Mouse (Mus musculus) kidney, adult 18-20 months (tissue): Measurements from ENCODE around the gene Erc2.

ENCODE experiments used
- DNase-seq: peaks from one replicate; pipeline ENCODE4 v3.0.0; 2021

Erc2 gene

DNA sequence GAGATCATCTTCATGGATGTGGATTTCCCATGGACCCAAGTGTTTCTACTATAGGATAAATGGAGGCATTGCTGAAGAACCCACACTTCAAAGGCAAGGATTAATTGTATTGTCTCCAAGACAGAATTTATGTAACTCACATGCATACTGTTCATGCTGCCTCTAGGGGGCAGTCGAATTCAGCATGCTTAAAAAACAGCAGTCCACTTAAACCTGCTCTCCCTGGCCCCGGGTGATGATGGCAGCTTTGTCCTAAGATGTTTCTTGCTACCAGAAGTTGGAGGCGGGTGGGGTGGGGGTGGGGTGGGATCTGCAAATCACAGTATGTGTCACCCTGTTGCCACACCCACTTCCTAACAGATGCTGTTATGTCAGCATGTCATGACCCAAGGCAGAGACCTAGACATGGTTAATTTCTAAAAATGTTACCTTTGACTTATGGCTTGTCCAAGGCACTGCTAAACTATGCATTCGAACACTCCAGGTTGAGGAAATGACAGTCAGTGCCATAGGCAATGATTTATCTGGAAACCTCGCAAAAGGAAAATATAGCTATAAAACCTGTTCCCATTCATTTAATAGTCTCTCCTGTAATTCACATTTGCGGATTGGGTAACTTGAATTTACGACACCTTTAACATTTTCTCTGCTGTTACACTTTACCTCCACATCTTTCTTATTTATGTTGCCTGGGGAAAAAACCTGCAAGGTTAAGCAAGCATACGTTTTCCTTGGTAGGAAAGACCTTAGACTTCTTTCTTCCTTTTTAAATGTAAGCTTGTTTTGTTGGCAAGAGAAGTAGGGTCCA lies 467.6 kb downstream of the Erc2 start:
- DNase-seq = no peak

DNA sequence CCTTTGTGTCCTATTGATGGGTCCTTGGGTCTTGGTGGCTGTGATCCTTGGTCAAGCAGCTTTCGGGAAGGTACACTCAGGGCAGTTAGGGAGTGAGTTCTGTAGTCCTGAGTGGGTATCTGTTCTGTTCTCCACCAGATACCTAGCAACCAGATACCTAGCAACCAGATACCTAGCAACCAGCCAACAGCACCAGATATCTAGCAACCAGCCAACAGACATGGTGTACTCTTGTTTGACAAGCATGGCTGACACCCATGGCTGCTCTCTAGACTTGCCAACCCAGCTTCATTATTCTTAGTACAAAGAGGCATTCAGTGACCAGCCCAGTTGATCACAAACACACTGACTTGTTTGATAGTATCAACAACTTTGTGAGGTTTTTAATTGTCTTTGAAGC lies 469.1 kb downstream of the Erc2 start:
- DNase-seq = no peak

DNA sequence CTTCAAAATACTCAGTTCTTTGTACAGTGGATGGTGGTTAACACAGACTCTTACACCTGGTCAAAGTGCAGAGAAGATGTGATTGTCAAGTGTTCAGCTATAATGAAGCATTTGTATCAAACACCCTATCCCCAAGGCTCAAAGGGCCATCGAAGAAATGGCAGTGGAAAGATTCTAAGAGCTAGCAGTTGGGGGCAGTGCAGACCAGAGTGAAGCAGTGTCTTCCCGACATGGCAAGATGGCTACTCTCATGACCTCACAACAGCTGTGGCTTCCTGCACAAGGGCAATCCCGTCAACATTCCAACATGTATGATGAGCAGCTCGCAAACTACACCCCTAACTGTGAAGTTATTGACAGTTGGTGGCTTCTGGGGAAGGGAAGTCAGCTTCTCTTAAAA lies 471.0 kb downstream of the Erc2 start:
- DNase-seq = no peak

GRCm38 (mm10) chr14:28093913-28094312 lies 471.7 kb downstream of the Erc2 start:
- DNase-seq = no peak

GRCm38 (mm10) chr14:28099084-28099483 lies 476.9 kb downstream of the Erc2 start:
- DNase-seq = no peak

GRCm38 (mm10) chr14:28113121-28113520 lies 490.9 kb downstream of the Erc2 start:
- DNase-seq = no peak

DNA sequence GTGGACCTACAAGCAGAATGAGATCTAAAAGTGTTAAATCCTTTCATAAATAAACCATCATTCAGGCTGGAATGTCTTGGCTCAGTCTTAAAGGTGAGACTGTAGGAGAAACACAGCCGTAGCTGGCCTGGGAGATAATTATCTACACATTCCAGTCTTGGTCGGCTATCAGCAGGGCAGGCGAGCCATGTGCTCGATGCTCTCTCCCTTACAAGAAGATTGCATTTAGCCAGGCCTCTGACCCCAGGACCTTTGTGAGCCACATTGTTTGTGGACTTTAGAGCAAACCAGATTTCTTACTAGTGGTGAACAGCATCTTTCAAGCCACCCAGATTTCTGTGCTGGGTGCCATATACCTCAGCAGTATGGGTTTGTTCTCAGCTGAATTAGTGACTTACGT lies 498.6 kb downstream of the Erc2 start:
- DNase-seq = no peak

- no peak for DNase-seq
These were observed 504.6 kb downstream of the Erc2 start for GRCm38 (mm10) chr14:28126842-28127241.

- no peak for DNase-seq
These were observed 506.8 kb downstream of the Erc2 start for GRCm38 (mm10) chr14:28128999-28129398.

GRCm38 (mm10) chr14:28143998-28144397 lies 521.8 kb downstream of the Erc2 start:
- DNase-seq = no peak

DNA sequence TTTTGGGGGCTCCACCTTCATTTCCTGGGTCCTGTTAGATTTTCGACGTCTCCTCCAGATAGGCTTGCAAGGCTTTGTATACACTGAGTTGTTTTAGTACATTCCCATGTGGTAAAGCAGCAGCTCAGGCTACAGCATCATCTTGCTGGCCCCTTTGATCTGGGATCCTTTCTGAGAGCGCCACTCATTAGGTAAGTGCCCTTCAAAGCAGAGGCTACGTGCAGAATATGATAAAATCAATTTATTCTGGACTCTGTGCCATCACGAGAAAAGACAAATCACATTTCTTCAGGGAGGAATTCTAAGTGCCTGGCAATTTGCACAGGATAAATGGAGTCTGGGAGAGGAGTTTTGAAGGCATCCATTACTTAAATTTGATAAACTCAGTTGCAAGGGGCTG lies 525.0 kb downstream of the Erc2 start:
- no peak for DNase-seq

- no peak for DNase-seq
These were observed 528.7 kb downstream of the Erc2 start for GRCm38 (mm10) chr14:28150942-28151341.

DNA sequence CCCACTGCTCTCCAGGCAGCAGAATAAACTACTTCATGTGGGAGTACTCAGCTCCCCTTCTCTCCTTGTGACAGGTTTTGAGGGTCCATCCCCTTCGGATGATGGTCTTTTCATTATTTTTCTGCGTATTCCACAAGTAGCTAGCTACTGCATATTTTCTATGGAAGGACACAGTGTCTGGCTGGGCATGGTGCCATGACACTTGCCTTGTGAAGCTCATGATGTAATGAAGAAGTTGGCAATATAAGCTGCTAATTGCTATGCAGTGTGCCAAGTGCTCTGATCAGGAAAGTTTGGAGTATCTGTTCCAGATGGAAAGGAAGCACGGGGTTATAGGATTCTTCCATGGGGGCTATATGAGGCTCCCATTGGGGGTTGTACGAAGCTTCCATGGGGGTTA lies 533.5 kb downstream of the Erc2 start:
- no peak for DNase-seq

DNA sequence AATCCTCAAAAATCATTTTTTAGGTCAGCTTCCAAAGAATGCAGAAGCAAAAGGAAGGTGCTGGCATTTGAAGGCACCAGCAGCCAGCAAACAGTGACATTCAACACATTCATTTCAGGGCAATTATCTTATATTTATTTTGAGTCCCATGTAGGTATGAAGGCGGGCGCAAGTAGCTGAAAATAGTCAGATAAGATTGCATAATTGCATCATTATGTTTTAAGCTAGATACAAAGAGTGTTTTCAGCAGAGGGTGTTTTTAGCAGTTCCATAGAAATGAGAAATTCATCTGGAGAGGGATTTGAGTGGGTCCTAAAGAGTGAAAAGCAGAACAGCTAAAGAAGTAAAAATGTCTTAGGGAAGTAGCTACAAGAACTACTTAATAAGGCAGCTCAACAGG lies 538.6 kb downstream of the Erc2 start:
- DNase-seq = no peak

GRCm38 (mm10) chr14:28164642-28165408 lies 542.6 kb downstream of the Erc2 start:
- no peak for DNase-seq

DNA sequence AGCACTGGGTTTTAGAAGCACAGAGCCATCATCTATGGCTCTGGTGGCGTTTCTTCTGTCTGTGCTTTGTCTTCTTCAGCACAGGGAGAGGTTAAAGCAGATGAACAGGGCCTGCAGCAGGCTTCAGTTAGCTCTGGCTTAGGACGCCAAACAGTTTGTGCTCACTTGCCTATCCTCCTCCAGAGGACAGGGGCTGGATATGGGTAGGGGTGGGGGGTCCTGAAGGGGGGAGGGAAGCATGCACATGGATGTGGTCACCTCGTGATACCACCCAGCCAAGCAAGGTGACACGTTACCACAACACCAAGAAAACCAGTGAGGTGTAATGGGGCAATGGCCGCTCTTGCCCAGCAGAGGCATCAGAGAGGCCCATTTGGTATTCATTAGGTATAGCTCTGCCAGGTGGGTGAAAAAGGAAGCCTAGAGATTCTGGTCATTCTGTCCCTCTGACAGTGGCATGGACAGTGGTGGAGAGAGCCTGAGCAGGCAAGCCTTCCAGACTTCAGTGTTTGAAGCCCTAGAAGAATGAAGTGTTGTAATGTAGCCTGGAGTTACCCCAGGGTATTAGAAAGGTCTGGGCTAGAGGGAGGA lies 543.5 kb downstream of the Erc2 start:
- no peak for DNase-seq

DNA sequence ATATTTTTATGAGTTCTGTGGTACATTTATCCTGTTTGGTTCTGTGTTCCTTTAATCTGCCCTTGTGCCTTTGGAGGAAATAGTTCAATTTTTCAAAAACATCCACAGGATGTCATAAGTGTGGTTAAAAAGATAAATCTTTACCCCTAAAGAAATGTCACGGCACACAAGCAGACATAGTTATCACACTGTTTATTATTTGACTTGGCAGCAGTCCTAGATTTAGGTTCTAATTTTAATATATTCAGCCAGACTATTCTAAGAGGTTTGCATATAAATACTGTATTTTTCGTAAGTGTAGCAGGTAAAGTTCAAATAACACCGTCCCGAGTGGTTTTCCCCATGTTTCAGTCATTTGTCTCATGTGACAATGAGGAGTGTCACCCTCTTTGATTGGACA lies 548.5 kb downstream of the Erc2 start:
- DNase-seq = no peak

DNA sequence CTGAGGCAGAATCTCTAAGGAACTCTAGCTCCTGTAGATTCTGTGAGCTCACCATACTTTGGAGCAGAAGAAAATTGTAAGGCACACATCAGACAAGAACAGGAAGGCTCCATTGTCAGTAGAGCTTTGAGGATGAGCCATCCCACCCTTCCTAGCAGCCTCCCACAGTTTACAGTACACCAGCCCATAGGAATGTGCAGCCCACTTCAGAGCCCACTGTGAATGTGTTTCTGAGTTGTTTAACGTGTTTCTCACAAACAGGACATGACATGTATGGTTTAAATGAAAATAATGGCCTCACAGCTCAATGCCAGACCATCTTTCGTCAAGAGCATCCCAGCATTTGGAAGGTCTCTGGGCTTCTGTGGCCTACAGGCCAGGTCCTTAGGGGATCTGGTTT lies 549.1 kb downstream of the Erc2 start:
- DNase-seq = no peak

GRCm38 (mm10) chr14:28173736-28174135 lies 551.5 kb downstream of the Erc2 start:
- DNase-seq = no peak

GRCm38 (mm10) chr14:28181070-28181825 lies 559.0 kb downstream of the Erc2 start:
- DNase-seq = no peak

DNA sequence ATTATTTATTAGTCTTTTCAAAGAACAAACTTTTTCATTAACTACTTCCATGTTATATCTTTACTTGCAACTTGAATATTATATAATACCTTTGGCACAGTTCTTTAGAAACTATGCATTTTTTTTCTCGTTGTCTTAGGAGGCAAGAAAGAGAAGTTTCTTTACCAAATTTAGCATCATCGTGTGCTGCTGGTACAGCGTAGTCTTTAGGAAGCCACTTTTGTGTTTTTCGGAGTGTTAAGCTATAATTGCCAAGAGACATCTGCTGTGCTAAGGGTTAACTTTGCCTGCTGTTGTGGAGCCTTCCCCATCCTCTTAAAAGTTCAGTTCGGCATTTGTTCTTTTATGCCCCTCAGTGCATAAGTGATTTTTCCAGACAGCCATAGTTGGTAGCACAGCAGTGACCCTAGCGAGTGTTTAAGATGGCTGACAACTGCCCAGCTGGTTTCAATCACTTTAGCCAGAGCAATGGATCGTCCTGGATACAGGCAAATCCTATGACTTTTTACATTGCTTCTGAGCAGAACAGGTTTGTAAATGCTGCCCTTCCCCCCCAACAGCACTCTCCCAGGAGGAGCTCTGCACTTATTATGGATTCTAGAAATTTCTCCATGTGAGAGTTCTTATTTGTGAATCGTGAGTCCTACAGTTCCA lies 570.6 kb downstream of the Erc2 start:
- DNase-seq = no peak

DNA sequence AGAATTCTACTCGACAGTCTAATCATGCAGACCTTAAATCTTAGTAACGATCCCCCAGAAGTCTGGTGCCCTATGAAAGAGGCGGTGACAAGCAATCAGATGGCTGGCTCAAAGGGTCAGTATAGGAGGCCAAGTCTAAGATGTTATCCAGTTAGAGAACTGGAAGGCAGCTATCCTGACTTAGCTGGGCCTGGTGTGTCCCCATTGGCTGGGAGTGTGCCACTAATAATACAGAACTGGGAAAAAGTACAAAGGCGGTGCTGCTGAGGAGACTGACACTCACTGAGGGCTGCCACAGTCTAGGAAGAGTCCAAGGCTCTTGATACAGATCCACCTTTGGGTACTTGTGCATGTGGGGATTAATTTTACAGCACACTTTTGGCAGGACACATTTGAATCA lies 581.6 kb downstream of the Erc2 start:
- DNase-seq = no peak

DNA sequence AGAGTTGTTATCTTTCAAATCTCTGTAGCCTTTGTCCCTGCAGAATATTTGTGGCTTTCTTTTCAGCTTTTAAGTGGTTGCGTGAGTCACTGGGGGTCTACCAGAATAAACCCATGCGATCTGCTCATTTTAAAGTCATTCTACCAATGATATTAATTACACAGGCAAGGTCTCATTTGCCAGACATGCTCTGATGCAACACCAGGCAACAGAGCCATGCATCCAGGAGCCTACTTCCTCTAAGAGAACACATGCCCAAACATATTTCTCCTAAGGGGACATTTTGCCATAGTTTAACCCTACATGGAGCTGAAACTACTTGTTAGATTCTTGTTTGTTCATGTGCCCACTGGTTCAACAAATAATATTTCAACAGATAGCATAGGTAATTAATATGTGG lies 584.1 kb downstream of the Erc2 start:
- no peak for DNase-seq
